Mouse (Mus musculus) midbrain, embryonic 13.5 days (tissue): ENCODE data around the gene Gm17304. TPM values are rescaled to one million over a fixed set of nuclear protein-coding genes. Genes with fewer than 3 reads are reported as not detected.

ENCODE experiments used
- ATAC-seq: fragments of 200-750 bp; cut with Nextera tagmentation; 2 replicates; pipeline ENCODE4 v1.8.0; 2017; ENCODE audit warnings: mild to moderate bottlenecking, moderate TSS enrichment, moderate library complexity
- H3K27ac ChIP-seq: fragments of 300-500 bp; sonication (generic); 2 replicates; pipeline ENCODE4 v1.5.1; 2015; ENCODE audit warnings: inconsistent platforms, mild to moderate bottlenecking, moderate library complexity
- H3K27me3 ChIP-seq: fragments of 300-500 bp; sonication (generic); 2 replicates; pipeline ENCODE4 v1.6.1; 2015; ENCODE audit warnings: mild to moderate bottlenecking, inconsistent platforms
- H3K36me3 ChIP-seq: fragments of 300-500 bp; sonication (generic); 2 replicates; pipeline ENCODE4 v1.6.1; 2015; ENCODE audit warnings: mild to moderate bottlenecking, inconsistent platforms
- H3K4me1 ChIP-seq: fragments of 300-500 bp; sonication (generic); replicated peaks from 2 replicates; pipeline ENCODE4 v1.6.1; 2015; ENCODE audit warnings: inconsistent platforms
- H3K4me2 ChIP-seq: fragments of 300-500 bp; sonication (generic); replicated peaks from 2 replicates; pipeline ENCODE4 v1.6.1; 2015; ENCODE audit warnings: moderate library complexity, mild to moderate bottlenecking, inconsistent platforms
- H3K4me3 ChIP-seq: fragments of 300-500 bp; sonication (generic); replicated peaks from 2 replicates; pipeline ENCODE4 v1.5.1; 2015; ENCODE audit warnings: mild to moderate bottlenecking, inconsistent platforms
- H3K9ac ChIP-seq: fragments of 300-500 bp; sonication (generic); replicated peaks from 2 replicates; pipeline ENCODE4 v1.6.1; 2015; ENCODE audit warnings: mild to moderate bottlenecking, inconsistent platforms
- H3K9me3 ChIP-seq: fragments of 300-500 bp; sonication (generic); 2 replicates; pipeline ENCODE4 v1.6.1; 2016; ENCODE audit warnings: mild to moderate bottlenecking, inconsistent platforms
- WGBS: fragments of 180-500 bp; shearing (Covaris S2); methylation state at CpG from one replicate; pipeline ENCODE4 v1.1.7; 2015; 5-methylcytosine and 5-hydroxymethylcytosine counted together
- polyA plus RNA-seq: library from polyadenylated mRNA; unstranded; fragments of >200 nt; fragmentation: Nextera tagmentation; extraction: Ambion mirVana; gene quantifications from 2 replicates; pipeline ENCODE4 v1.2.1, GENCODE M21; 2015

Gene Gm17304
- polyA plus RNA-seq: not detected in 2 replicates

DNA sequence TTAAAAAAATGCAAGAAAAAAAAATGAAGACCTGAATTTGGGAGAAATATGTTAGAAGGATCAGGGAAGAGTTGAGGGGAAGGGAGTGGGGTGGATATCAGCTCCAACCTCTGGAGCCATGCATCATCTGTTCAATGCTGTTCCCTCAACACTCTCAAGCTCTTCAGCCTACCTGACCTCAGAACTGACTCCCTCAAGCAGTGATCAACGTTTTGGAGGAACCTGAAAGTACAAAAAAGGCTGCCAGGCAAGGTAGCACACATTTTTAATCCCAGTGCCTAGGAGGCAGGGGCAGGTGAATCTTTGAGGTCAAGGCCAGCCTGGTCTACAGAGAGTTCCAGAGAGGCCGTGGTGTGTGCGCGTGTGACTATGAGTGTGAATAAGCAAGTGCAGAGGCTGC, at the start of gene Gm17304:
Gene Gm17304 (plus strand): TSS at position 301 of the 400 bp plus-strand sequence.
- WGBS: 95% methylated on average over 4 of the region's 4 CpGs
- H3K4me2 ChIP-seq: no peak within 1 kb of the TSS
- H3K9ac ChIP-seq: no peak within 1 kb of the TSS
- H3K4me3 ChIP-seq: no peak within 1 kb of the TSS
- H3K36me3 ChIP-seq: peaks cover 12% of the 10 kb centered on the region
- H3K27ac ChIP-seq: no peak within 1 kb of the TSS
- no peak for ATAC-seq
- H3K4me1 ChIP-seq: no peaks in the 10 kb centered on the region
- no peaks in the 10 kb centered on the region for H3K9me3 ChIP-seq
- H3K27me3 ChIP-seq: no peaks in the 10 kb centered on the region

DNA sequence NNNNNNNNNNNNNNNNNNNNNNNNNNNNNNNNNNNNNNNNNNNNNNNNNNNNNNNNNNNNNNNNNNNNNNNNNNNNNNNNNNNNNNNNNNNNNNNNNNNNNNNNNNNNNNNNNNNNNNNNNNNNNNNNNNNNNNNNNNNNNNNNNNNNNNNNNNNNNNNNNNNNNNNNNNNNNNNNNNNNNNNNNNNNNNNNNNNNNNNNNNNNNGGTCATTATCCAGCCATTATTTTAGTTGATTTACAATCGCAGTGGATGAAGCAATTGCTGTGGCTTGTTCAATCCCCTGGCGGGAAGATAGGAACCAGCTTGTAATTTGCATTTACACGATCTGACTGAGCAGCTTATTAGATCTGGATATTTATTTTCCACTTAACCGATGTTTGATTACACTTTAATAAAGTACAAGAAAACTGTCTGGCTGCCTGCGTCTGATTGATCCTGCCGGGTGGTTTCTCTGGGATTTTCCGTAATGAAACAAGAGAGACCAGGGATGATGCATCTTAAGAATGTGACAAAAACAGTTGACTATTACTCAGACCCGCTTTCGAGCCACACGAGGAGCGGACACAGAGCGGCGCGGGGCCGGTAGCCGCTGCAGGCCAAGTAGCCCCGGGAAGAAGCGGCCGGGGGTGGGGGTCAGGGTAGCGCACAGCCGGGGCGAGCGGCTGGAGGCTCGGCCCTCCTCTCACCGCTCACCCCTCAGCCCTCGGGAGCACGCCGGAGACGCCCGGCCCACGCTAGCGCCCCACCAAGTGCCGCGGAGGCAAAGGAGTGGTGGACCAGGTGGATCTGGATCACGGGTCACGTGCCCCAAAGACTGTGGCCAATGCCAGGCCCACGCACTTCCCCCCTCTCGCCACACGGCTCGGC, 48.0 kb upstream of the Gm17304 start:
- Histone ChIP-seq H3K9ac (peak overlapping the region; percentile 65), H3K4me3 (peak overlapping the region; percentile 36), H3K4me2 (peak overlapping the region; percentile 71), H3K4me1 (peaks cover 66% of the 10 kb centered on the region), H3K27ac (peak overlapping the region; percentile 82), H3K27me3 (peaks cover 79% of the 10 kb centered on the region), H3K36me3 (no peaks in the 10 kb centered on the region), H3K9me3 (no peaks in the 10 kb centered on the region)
- ATAC-seq: peak; percentile 54
- WGBS: 3% methylated on average over 40 of the region's 40 CpGs

DNA sequence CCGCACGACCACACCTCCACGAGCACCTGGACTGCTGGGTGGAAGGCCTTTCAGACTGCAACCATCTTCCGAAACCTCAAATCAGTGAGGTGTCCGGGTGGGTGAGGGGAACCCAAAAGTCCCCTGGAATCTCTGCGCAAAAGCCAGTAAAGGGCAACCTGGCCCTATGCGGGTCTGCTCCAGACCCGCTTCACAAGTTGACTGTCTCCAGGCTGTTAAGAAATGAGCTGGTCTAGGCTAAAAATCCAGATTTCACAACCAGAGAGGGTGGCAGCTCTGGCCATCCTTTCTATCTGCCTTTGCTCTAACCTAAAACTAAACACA, 47.4 kb upstream of the Gm17304 start:
- 23% methylated on average over 8 of the region's 8 CpGs for WGBS
- Histone ChIP-seq H3K4me1 (peaks cover 72% of the 10 kb centered on the region), H3K9me3 (no peaks in the 10 kb centered on the region), H3K36me3 (no peaks in the 10 kb centered on the region), H3K4me2 (peak overlapping the region; percentile 71), H3K4me3 (peak overlapping the region; percentile 36), H3K27ac (peak overlapping the region; percentile 82), H3K27me3 (peaks cover 83% of the 10 kb centered on the region), H3K9ac (peak overlapping the region; percentile 65)
- ATAC-seq: 0 out of 2 replicates have a peak, but pooled peaks have one; percentile 9

DNA sequence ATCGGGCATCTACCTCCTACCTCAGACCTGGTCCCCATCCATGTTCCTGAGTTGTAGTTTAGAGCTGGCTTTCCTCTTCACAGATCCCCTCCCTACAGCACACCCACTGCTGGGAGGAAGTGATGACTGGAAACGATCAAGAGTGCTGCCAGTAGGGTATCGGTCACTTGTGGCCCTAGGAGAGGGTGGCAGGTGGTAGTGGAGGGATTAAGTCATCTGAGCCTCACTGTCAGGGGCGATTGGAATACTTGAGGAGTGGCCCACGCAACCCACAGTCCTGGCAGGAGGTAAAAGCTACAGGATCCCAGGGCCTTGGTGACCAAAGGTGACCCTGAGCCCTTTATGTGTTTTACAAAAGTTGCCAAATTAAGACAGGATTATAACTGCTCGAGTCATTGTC, 42.9 kb upstream of the Gm17304 start:
- WGBS: 15% methylated on average over 6 of the region's 6 CpGs
- H3K9me3 ChIP-seq: 0 out of 2 replicates have a peak, but pooled peaks cover 1% of the 10 kb centered on the region
- H3K9ac ChIP-seq: no peak overlapping the region
- H3K27me3 ChIP-seq: peaks cover 96% of the 10 kb centered on the region
- no peak overlapping the region for H3K27ac ChIP-seq
- no peak overlapping the region for H3K4me2 ChIP-seq
- no peak overlapping the region for H3K4me3 ChIP-seq
- H3K4me1 ChIP-seq: peaks cover 45% of the 10 kb centered on the region
- H3K36me3 ChIP-seq: no peaks in the 10 kb centered on the region
- ATAC-seq: 0 out of 2 replicates have a peak, but pooled peaks have one; percentile 28

DNA sequence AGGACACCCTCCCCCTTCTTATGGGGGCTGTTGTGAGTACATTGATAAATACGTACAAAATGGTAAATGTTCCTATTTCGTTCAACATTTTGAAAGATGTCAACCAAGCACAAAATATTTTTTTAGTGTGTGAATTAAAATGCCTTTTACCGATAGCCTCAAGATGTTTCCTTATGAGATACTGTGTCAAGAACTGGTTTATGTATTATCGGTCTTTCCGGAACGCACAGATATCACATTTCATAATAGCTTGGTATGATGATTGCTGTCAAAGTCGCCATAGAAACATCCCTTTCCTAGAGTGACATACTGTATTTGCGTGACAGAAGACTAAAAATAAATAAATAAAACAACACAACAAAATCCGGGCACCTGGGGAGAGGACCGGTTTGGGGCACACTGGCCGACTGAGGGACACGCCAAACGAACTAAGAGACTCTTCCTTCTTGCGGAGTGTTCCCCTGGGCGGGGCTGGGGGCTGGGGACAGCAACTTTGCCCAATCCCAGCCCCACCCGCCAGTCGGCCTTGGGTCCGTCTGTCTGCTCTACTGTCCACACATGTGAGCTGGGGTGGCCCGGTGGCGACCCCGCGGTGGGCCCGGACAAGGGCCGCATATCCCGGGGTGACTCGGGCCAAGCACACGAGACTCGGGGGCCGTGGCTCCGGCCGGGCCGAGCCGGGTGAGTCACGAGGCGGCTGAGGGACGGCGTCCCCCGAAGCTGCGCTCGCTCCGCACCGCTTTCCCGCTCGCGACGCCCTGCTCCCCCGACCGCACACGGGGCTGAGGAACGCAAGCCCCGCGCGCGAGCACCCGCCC, 34.9 kb upstream of the Gm17304 start:
- H3K4me3 ChIP-seq: peak overlapping the region; percentile 58
- peak; percentile 85 for ATAC-seq
- H3K36me3 ChIP-seq: no peaks in the 10 kb centered on the region
- WGBS: 4% methylated on average over 55 of the region's 55 CpGs
- 0 out of 2 replicates have a peak, but pooled peaks cover 3% of the 10 kb centered on the region for H3K9me3 ChIP-seq
- H3K4me2 ChIP-seq: peak overlapping the region; percentile 94
- H3K27ac ChIP-seq: peak overlapping the region; percentile 65
- H3K4me1 ChIP-seq: peaks cover 24% of the 10 kb centered on the region
- peaks cover 60% of the 10 kb centered on the region for H3K27me3 ChIP-seq
- H3K9ac ChIP-seq: peak overlapping the region; percentile 84

DNA sequence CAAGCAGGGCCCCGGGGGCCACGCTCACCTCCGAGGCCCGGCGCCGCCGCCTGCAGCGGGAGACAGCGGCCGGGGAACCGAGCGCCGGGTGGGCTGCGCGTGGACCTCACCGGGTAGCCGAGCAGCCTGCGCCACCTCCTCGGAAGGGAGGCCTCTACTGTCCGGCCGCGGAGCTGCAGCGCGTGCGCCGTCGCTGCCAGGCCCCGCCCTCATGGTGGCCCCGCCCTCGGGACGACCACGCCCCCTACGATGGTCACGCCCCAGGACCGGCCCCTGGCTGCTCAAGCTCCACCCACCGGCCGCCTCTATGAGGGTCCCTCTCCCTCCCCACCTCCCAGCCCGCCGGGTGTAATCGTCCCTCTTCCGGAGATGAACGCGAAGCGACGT, 34.3 kb upstream of the Gm17304 start:
- Histone ChIP-seq H3K27me3 (peaks cover 54% of the 10 kb centered on the region), H3K4me2 (peak overlapping the region; percentile 94), H3K9me3 (0 out of 2 replicates have a peak, but pooled peaks cover 3% of the 10 kb centered on the region), H3K4me1 (peaks cover 24% of the 10 kb centered on the region), H3K36me3 (no peaks in the 10 kb centered on the region), H3K9ac (peak overlapping the region; percentile 84), H3K4me3 (peak overlapping the region; percentile 58), H3K27ac (peak overlapping the region; percentile 65)
- under 1% methylated on average over 44 of the region's 45 CpGs for WGBS
- ATAC-seq: peak; percentile 91

DNA sequence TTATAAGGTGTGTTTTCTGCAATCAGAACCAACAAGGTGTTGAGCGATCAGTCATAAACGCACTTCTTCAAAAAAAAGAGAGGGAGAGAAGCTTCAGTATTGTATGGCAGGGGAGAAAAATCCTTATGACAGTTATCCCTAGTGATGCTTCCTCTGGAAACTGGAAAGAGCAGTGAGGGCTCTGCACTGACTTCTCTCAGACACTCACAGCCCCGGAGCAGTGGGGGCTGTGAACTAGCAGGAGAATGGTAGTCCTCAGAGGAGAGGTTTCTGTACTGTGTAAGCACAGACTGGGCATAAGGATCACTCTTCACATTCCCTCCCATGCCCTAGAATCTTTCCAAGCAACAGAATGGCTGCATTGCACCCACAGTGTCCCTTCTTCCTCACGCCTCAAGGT, 33.8 kb upstream of the Gm17304 start:
- Histone ChIP-seq H3K9me3 (0 out of 2 replicates have a peak, but pooled peaks cover 3% of the 10 kb centered on the region), H3K9ac (no peak overlapping the region), H3K4me2 (peak overlapping the region; percentile 94), H3K27me3 (peaks cover 50% of the 10 kb centered on the region), H3K4me3 (peak overlapping the region; percentile 58; the same call in 1 of the 2 replicates), H3K36me3 (no peaks in the 10 kb centered on the region), H3K4me1 (peaks cover 24% of the 10 kb centered on the region), H3K27ac (no peak overlapping the region)
- ATAC-seq: peak; percentile 54
- 19% methylated on average over 4 of the region's 4 CpGs for WGBS

DNA sequence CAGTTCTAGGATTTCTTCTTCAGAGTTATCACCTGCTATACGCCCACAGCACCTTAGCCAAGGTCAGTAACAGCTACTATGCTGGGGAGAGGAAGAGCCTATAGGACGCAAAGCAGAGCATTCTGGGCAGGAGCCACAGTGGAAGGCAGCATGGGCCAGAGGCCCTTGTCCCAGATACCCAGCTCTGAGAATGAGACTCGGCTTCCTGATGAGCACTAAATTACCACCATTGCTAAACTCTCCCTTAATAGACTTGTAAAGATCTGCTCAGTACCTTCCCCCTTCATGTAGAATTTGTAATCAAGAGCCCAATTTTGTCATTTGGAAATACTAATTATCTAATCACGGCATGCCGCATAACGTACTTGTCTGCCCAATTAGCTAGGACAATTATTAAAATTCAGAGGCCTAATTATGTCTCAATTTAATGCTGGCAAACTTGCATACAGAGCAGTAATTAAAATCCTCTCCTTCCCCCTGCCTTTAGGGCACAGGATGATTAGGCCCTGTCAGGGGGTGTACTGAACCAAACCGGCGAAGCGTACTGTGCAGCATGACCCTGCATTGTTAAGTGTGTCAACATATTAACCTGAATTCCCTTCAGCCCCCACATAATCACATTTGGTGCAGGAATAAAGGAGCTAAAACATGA, 31.5 kb upstream of the Gm17304 start:
- H3K36me3 ChIP-seq: no peaks in the 10 kb centered on the region
- H3K9ac ChIP-seq: no peak overlapping the region
- no peak overlapping the region for H3K4me2 ChIP-seq
- H3K27me3 ChIP-seq: peaks cover 42% of the 10 kb centered on the region
- H3K4me3 ChIP-seq: no peak overlapping the region
- 31% methylated on average over 9 of the region's 9 CpGs for WGBS
- peaks cover 24% of the 10 kb centered on the region for H3K4me1 ChIP-seq
- no peaks in the 10 kb centered on the region for H3K9me3 ChIP-seq
- peak; percentile 47 for ATAC-seq
- 0 out of 2 replicates have a peak overlapping the region, but pooled peaks have one; percentile 5 for H3K27ac ChIP-seq

DNA sequence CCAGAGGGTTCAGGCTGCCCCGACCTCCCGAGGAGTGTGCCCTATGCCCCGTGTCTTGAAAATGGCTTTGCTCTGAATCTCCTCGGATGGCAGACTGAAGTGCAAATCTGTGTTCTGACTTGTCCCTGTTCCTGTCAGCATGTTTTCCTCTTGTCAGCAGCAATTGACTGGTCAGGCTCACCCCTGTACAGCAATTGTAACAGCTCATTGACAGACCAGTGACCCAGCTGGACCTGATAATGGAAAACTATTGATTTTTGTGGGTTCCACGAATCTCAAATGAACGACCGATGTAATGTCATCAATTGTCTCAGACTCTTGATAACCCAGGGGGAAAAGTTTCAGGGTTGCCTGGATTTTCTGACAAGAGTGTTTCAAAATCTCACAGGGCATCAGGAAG, 28.0 kb upstream of the Gm17304 start:
- Histone ChIP-seq H3K27ac (no peak overlapping the region), H3K4me3 (no peak overlapping the region), H3K4me2 (no peak overlapping the region), H3K9me3 (no peaks in the 10 kb centered on the region), H3K27me3 (peaks cover 21% of the 10 kb centered on the region), H3K4me1 (peaks cover 8% of the 10 kb centered on the region; the same call in 1 of the 2 replicates), H3K9ac (no peak overlapping the region), H3K36me3 (no peaks in the 10 kb centered on the region)
- WGBS: 78% methylated on average over 7 of the region's 7 CpGs
- ATAC-seq: no peak

DNA sequence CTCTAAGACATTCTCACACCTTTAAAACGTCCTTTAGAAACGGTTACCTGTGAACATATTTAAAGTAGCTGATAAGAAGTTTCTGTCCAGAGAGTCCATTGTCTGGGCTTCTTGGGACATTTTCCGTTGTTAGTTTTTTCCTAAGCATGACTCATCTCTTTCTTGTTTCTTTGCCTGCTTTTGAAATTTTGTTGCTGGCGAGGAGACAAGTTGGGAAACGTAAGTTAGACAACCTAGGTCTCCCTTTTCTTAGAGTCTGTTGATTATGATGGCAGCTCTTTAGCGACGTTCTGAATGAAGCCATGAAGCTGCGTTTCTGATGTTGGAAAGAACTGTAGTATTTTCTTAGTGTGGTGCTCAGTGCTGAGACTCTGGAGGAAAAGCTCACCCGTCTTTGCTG, 19.9 kb upstream of the Gm17304 start:
- H3K27ac ChIP-seq: no peak overlapping the region
- H3K27me3 ChIP-seq: no peaks in the 10 kb centered on the region
- H3K4me1 ChIP-seq: no peaks in the 10 kb centered on the region
- WGBS: 98% methylated on average over 9 of the region's 9 CpGs
- H3K9ac ChIP-seq: no peak overlapping the region
- H3K4me2 ChIP-seq: no peak overlapping the region
- H3K4me3 ChIP-seq: no peak overlapping the region
- no peak for ATAC-seq
- no peaks in the 10 kb centered on the region for H3K9me3 ChIP-seq
- peaks cover 18% of the 10 kb centered on the region for H3K36me3 ChIP-seq

DNA sequence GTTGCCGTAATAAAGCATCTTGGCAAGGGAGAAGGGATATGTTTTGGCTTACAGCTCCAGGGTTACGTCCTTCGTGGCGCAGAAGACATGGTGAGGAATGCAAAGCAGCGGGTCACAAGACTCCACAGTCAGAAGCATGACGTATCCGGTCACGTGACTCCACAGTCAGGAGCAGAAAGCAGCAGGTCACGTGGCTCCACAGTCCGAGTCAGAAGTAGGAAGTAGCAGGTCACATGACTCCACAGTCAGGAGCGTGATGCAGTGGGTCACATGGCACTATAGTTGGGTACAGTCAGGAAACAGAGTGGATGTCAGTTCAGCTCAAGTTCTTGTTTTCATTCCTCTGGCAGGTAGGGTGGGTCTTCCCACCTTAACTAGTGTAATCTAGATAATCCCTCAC, 19.2 kb upstream of the Gm17304 start:
- no peak overlapping the region for H3K27ac ChIP-seq
- WGBS: 94% methylated on average over 11 of the region's 11 CpGs
- H3K36me3 ChIP-seq: peaks cover 18% of the 10 kb centered on the region
- H3K4me3 ChIP-seq: no peak overlapping the region
- ATAC-seq: no peak
- H3K9me3 ChIP-seq: no peaks in the 10 kb centered on the region
- H3K4me2 ChIP-seq: no peak overlapping the region
- no peaks in the 10 kb centered on the region for H3K27me3 ChIP-seq
- no peaks in the 10 kb centered on the region for H3K4me1 ChIP-seq
- H3K9ac ChIP-seq: no peak overlapping the region
